Mouse (Mus musculus): Measurements from ENCODE around the gene Gm9495.
"Not testable (repeated sequence)": the region's sequence is repeated elsewhere in the genome, so short reads cannot be mapped to it uniquely, and the experiment has no call there.

The Gm9495 gene

DNA sequence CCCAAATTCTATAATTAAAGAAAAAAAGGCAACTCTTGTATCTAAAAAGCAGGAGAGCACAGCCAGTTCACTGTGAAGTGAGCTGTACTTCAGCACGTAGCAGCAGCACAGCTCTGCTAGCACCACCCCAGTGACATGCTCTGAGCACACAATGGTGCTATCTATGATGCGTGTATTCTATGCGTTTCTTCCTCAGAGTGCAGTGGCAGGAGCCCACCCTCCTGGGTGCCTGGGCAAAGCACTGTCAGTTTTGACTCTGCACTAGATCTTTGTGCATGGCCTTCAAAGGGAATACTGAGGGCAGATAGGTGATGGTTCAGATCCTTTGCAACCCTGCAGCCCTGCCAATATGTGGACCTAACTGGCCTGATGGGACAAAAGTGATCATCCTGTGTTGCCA is at the start of gene Gm9495:
Gm9495 (minus strand) TSS at position 101 of the 400 bp plus-strand sequence.
- not testable (repeated sequence) for DNase-seq (ENCODE audit: low spot score in 2 of 2)

DNA sequence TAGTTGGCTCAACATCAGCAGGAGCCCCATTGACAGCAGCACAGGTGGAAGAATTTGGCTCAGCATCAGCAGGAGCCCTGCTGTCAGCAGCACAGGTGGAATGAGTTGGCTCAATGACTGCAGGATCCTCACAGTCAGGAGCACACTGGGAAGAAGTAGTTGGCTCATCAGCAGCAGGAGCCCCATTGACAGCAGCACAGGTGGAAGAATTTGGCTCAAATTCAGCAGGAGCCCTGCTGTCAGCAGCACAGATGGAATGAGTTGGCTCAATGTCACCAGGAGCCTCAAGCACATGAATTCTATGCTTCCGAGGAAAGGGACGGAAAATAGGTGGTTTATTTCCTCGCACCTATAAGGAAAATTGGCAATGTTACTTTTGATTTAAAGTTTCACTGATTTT is 21.6 kb upstream of the Gm9495 start:
- not testable (repeated sequence) for DNase-seq (ENCODE audit: low spot score in 2 of 2)

DNA sequence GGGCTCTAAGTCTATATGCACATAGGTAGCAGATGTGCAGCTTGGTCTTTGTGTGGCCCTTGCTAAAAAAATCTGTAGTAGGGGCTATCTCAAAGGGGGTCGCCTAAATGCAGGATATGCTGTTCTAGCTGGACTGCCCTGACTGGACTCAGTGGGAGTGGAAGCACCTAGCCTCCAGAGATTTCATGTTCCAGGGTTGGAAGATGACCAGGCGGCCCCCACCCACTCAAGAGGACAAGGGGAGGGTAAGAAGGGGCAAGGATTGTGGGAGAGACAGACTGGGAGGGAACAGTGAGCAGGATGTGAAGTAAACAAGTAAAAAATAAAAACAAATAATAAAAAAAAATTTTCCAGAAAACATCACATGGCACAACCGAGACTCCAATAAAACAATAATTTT is 33.3 kb downstream of the Gm9495 start:
- not testable (repeated sequence) for DNase-seq (ENCODE audit: low spot score in 2 of 2)

DNA sequence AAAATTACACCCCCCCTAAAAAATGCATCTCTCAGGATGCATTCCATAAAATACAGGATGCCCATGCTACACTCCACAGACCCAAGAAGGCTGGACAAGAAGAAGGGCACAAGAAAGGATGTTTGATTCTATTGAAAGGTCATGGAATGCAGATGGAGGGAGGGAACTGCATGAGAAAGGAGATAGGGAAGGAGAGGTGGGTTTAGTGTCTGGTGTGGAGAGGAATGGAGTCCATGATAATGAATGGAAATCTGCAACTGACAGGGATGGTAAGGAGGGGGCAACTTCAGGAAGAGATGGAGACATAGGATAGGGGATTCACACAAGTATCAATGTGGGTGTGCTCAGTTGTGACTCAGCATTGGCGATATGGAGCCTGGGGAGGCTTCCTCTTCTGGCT is 39.0 kb downstream of the Gm9495 start:
- no peak for DNase-seq (ENCODE audit: low spot score in 2 of 2)

DNA sequence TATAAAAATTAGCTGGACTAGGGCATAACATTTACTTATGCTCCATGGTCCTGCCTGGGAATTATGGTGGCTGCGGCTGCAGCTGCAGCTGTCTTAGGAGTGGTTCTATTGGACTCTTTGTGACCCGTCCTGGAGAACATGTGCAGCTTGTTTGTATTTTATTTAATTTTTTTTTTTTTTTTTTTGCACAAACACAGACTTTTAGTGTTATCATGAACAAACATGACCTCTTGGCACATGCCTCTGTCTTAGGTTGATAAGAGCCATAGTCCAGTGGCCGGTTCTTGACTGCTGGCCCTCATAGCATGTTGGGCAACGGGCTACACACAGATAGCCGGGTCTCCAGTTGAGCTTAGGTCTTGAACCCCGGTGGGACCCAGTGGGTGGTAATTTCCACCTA is 48.6 kb downstream of the Gm9495 start:
- no peak for DNase-seq (ENCODE audit: low spot score in 2 of 2)

DNA sequence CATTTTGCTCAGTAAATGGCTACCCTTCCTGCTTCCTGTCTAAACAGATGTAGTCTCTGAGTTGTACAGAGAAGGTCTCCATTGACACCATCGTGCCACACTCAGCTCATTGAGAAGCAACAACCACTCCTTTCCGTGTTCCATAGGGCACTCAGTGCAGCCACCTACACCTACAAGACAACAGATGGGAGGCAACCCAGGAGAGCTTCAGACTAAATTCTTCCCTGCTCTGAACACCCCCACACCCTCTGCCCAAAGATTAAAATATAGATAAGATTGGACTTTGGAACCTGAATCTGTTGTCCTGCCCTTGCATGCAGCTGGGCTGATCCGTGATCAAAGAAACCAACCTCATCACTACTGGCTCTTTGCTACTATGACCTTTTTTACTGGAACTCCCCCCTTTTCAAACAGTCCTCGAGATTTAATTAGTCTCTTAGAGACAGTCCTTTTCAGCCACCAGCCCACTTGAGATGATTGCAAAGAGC is 53.4 kb downstream of the Gm9495 start:
- peak; percentile 19 to 44 for DNase-seq (ENCODE audit: low spot score in 2 of 2)

DNA sequence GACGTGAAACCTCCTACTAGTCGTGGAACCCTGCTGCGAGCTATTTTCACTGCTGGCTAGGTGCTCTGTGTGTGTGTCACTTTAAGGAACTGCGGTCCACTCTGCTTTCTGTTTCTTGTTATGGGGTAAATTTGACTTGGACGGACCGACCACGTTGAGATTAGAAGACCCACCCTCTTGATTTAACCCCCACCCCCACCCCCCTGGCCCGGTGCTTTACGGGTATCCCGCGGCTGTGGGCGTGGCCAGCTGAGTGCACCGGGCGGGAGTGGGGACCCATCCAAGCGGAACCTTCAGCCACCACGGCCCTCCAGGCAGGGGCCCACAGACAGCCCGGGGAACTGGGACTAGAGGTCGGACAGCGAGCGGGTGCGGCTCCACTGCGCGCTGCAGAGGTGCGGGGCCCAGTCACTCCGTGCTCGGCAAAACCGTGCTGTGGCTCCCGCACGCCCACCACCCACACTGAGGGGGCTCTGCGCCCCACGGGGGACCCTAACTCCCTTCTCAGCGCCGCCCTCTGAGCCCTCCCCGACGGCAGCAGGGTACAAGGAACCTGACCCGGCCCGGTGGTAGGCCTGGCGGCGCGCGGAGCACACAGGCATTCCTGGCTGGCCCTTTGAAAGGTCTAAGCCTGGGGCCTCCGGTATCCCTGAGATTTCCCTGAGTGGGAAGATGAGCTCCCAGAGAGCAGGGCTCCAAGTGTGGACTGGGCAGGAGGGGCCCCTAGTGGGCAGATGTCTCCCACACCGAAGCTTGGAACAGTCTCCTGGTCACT is 54.0 kb downstream of the Gm9495 start:
- peak; percentile 16 to 31 for DNase-seq (ENCODE audit: low spot score in 2 of 2)

DNA sequence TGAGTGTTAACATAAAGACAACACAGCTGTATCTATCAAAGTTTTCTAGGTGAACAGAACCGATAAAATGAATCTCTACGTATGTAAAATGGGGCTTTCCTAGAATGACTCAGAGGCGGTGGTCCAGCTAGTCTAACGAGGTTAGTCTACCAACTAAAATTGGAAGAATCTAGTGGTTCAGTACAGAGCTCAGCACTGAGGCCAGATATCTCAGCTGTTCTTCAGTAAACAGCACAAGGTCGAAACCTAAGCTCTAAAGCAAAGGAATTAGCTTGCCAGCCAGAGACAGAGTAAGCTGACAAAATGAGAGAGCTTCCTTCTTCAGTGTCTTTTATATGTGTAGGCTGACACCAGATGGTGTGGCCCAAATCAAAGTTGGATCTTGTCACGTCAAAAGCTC is 57.2 kb downstream of the Gm9495 start:
- no peak for DNase-seq (ENCODE audit: low spot score in 2 of 2)

DNA sequence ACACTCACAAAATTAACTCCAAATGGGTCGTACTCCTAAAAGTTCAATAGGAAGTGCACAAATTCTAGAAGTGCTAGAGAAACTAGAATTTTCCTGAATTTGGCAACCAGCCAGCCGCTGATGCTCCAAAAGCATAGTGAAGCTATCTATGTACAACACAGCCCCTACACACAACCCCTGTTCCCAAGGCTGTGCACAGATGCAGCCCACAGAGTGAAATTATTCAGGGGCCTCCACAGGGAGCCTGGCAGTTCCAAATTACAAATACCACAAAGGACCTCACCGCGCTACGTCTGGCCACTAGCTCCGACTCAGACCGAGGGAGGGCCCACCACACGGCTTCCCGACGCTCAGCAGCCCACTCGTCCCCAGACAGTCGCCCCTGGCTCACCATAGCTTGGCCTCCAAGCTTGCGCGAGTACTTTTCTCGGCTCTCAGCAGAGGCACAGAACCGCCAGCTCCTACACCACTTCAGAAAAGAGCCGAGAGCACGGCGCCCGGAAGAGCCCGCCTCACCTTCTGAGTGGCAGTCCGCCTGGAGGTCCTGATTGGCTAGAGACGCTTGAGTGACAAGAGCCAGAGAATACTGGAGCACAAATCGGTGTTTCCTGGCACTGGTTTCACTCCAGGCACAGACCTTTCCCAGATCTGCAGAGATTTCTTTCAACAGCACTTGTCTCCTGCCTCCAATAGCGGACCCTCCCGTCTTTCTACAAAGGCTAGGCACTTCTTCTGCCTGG is 58.1 kb downstream of the Gm9495 start:
- DNase-seq (ENCODE audit: low spot score in 2 of 2): peak; percentile 91 to 94

DNA sequence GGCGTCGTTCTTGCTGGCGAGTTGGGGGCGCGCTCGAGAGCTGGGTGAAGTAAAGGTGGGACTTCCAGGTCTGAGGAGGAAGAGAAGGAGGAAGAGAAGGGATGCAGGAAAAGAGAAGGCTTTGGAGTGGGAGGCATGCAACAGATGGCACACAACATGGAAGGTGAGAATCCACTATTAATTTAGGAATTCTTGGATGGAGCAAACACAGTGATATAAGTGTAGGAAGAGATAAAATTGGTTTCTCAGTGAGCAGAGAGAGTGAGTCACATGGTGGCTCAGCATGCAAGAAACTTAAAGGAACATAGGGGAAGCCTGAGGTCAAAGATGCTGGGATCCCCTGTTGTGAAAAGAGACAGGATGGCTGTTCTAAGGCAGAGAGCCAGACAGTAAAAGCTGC is 69.0 kb downstream of the Gm9495 start:
- peak in 1 of 2 experiments; percentile 21 for DNase-seq (ENCODE audit: low spot score in 2 of 2)
